Mouse (Mus musculus) cerebellum, adult 2 months (tissue): ENCODE measurements around the gene Slc44a5. TPM values are rescaled to one million over a fixed set of nuclear protein-coding genes. Genes with fewer than 3 reads are reported as not detected.

ENCODE experiments used
- DNase-seq, 2 experiments: peaks; one replicate each; pipeline ENCODE4 v3.0.0; 2021
- H3K27ac ChIP-seq: fragments of 200-500 bp; 2 replicates; pipeline ENCODE4 v1.5.1; 2012; ENCODE audit warnings: low read length, control low read depth, inconsistent platforms; ENCODE audit not compliant: insufficient read depth
- H3K27me3 ChIP-seq: fragments of 200-500 bp; 2 replicates; pipeline ENCODE4 v1.6.1; 2012; ENCODE audit warnings: inconsistent platforms, mild to moderate bottlenecking, low read length, moderate library complexity; ENCODE audit not compliant: control insufficient read depth, insufficient read depth
- H3K4me1 ChIP-seq: fragments of 200-500 bp; 2 replicates; pipeline ENCODE4 v1.6.1; 2011; ENCODE audit warnings: low read length; ENCODE audit not compliant: control insufficient read depth, insufficient read depth
- H3K4me3 ChIP-seq: fragments of 200-500 bp; replicated peaks from 2 replicates; pipeline ENCODE3; 2011; ENCODE audit warnings: mild to moderate bottlenecking, low read depth, low read length, control low read depth; ENCODE audit not compliant: insufficient read depth
- CTCF ChIP-seq: fragments of 200-500 bp; IDR thresholded peaks from 2 replicates; pipeline ENCODE4 v1.5.1; 2011; ENCODE audit warnings: low read depth, mild to moderate bottlenecking, control low read depth, low read length, moderate library complexity, borderline replicate concordance; ENCODE audit not compliant: insufficient read depth
- POLR2A ChIP-seq: fragments of 200-500 bp; IDR thresholded peaks from 2 replicates; pipeline ENCODE4 v1.6.1; 2011; ENCODE audit warnings: low read length, control low read depth, borderline replicate concordance; ENCODE audit not compliant: insufficient read depth
- WGBS: fragments of 180-500 bp; shearing (Covaris S2); methylation state at CpG from one replicate; pipeline ENCODE4 v1.1.7; 2018; 5-methylcytosine and 5-hydroxymethylcytosine counted together
- polyA plus RNA-seq: library from polyadenylated mRNA; depleted of rRNA; stranded (reverse); fragments of >200 nt; gene quantifications from 2 replicates; pipeline ENCODE4 v1.2.3, GENCODE M21; 2012

Gene Slc44a5
- polyA plus RNA-seq, 1 experiment: 3.4 TPM

DNA sequence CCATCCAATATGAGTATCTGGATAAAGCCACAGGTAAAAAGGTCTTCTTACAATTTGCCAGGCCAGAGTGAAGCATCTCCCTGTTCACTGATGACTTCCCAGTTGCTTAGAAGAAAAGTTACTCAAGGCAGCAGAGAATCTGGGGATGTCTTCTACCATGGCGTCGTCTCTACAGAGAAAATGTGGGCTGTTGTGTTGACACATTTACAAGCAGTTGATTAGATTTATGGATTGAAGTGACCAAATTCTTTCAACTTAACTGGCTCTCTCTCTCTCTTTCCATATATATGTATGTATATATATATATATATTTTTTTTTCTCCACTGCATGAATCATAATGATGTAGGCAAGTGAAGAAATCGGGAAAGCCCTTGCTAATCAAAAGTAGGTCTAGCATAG, 301.4 kb downstream of the Slc44a5 start:
- no peak overlapping the region for H3K4me3 ChIP-seq
- no peak for DNase-seq
- H3K4me1 ChIP-seq: no peaks in the 10 kb centered on the region
- H3K27ac ChIP-seq: no peak overlapping the region
- WGBS: 88% methylated on average over 3 of the region's 3 CpGs
- TF ChIP-seq CTCF (no peak), POLR2A (no peak)
- H3K27me3 ChIP-seq: no peaks in the 10 kb centered on the region

DNA sequence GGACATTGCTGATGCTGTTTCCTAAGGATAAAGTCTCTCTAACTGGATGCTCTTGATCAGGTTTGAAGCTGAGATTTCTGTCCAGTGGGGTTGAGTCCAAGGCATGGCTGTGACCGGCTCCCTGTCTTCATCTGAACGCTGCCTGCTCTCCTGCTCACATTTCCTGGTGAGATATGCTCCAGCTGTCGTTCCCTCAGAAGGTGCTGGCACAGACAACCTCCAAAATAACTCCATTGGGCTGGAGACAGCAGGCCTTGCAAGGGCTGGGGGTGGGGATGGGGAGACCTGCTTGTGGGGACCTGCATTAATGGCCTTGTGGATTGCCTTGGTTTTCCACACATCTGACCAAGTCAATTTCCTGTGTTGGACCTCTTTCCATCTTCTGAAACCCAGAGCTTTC, 311.0 kb downstream of the Slc44a5 start:
- H3K4me1 ChIP-seq: no peaks in the 10 kb centered on the region
- 31% methylated on average over 3 of the region's 3 CpGs for WGBS
- H3K27me3 ChIP-seq: no peaks in the 10 kb centered on the region
- TF ChIP-seq POLR2A (no peak), CTCF (no peak)
- DNase-seq: no peak
- H3K4me3 ChIP-seq: no peak overlapping the region
- H3K27ac ChIP-seq: no peak overlapping the region

DNA sequence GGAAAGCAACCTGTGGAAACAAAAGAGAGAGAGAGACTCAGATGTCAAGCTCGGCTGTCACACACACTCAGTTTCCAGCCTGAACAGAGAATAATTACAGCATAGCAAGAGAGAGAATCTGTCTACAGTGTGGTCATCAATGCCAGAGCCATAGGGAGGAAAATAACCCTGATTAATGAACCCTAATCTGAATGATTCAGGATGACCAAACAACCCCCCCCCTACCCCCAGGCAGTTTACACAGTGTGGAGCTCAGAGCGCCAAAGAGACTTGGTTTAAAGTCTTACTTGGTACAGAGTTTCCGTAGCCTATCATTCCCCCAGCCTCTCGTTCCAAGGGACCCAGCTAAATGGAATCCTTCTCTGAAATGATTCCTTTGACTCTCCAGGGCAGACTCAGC, 312.1 kb downstream of the Slc44a5 start:
- H3K27me3 ChIP-seq: no peaks in the 10 kb centered on the region
- 83% methylated on average over 4 of the region's 4 CpGs for WGBS
- TF ChIP-seq POLR2A (no peak), CTCF (no peak)
- DNase-seq: no peak
- no peak overlapping the region for H3K27ac ChIP-seq
- no peaks in the 10 kb centered on the region for H3K4me1 ChIP-seq
- H3K4me3 ChIP-seq: no peak overlapping the region

DNA sequence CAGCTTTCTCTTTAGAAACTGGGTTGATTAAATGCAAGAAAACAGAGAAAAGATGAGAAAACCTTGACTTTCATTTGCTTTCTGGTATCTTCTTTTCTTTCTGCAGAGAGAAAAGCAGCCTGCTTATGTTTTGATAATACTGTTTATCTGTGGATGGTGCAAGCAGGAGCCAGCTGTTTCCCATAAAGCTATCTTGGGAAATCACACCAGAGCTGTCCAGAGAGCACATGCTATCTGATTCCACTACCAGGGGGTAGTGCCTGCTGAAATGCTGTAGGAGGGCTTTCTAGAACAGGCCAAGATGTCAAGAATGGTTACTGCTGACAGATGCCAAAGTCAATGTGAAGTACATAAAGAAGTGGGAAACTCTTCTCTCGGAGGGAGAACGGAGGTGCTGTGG, 314.0 kb downstream of the Slc44a5 start:
- no peak overlapping the region for H3K27ac ChIP-seq
- H3K4me3 ChIP-seq: no peak overlapping the region
- DNase-seq: no peak
- no peak for TF ChIP-seq CTCF
- no peak for TF ChIP-seq POLR2A
- 75% methylated on average over 2 of the region's 2 CpGs for WGBS
- H3K4me1 ChIP-seq: no peaks in the 10 kb centered on the region
- H3K27me3 ChIP-seq: no peaks in the 10 kb centered on the region

GRCm38 (mm10) chr3:154288429-154289069, 315.3 kb downstream of the Slc44a5 start:
- TF ChIP-seq CTCF (no peak), POLR2A (no peak)
- Histone ChIP-seq H3K4me1 (no peaks in the 10 kb centered on the region), H3K27ac (no peak overlapping the region), H3K4me3 (no peak overlapping the region), H3K27me3 (no peaks in the 10 kb centered on the region)
- 83% methylated on average over 4 of the region's 4 CpGs for WGBS
- no peak for DNase-seq

DNA sequence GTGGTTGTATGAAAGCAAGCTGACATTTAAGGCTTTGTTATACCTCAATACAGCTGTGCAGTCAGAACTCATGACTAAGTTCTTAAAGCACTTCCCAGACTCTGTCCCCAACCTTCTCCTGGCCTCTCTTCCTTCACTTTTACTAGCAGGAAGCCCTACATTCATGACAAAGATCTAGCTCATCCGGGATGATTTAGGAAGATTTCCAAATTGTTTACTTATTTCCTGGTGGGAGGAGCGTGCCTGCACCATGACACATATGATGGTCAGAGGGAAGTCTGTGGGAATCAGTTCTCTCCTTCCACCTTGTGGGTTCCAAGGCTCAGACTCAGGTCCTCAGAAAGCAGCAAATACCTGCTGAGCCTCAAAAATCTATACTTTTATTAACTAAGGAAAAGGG, 317.1 kb downstream of the Slc44a5 start:
- no peaks in the 10 kb centered on the region for H3K27me3 ChIP-seq
- no peak for DNase-seq
- H3K27ac ChIP-seq: no peak overlapping the region
- WGBS: 67% methylated on average over 2 of the region's 2 CpGs
- H3K4me3 ChIP-seq: no peak overlapping the region
- TF ChIP-seq CTCF: no peak
- no peak for TF ChIP-seq POLR2A
- H3K4me1 ChIP-seq: no peaks in the 10 kb centered on the region

GRCm38 (mm10) chr3:154292126-154292525, 318.9 kb downstream of the Slc44a5 start:
- no peak for DNase-seq
- WGBS: 39% methylated on average over 5 of the region's 5 CpGs
- H3K4me1 ChIP-seq: no peaks in the 10 kb centered on the region
- H3K4me3 ChIP-seq: no peak overlapping the region
- TF ChIP-seq CTCF (no peak), POLR2A (no peak)
- no peak overlapping the region for H3K27ac ChIP-seq
- H3K27me3 ChIP-seq: no peaks in the 10 kb centered on the region

DNA sequence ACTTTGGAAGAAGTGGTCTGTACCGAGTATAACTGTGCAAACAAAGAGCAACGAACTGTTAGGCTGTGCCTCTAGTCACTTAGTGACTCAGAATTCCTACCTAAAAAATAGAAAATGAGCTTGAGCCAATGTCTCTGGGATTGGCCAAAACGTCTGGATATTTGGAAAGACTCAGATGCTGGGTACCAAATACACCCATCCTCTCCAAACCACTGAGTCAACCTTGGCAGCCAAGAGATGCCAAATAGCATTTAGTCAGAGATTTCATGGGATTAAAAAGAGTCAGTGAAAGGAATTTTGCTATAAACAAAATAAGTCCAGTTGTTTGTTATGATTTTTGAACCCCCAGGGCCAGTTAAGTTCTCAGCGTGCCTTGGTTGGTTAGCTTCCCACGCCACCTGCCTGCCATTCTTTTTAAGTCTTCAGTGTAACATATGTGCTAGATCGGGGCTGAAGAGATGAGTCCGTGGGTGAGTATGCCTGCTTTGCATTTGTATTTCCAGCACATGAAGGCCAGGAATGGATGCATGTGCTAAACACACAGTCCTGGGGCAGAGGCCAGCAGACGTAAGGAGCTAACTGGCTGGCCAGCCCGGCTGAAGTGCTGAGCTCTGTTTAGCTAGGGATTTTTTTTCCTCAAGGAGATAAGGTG, 320.7 kb downstream of the Slc44a5 start:
- no peak overlapping the region for H3K4me3 ChIP-seq
- H3K4me1 ChIP-seq: no peaks in the 10 kb centered on the region
- WGBS: 58% methylated on average over 9 of the region's 9 CpGs
- no peak for DNase-seq
- TF ChIP-seq CTCF (no peak), POLR2A (no peak)
- no peaks in the 10 kb centered on the region for H3K27me3 ChIP-seq
- H3K27ac ChIP-seq: no peak overlapping the region
